Mouse (Mus musculus): ENCODE results near the gene Slc22a6. TPM values are rescaled to one million over a fixed set of nuclear protein-coding genes. Genes with fewer than 3 reads are reported as not detected.

Gene Slc22a6
- polyA plus RNA-seq, 1 experiment from 2014 or later: 0.16 TPM

- H3K27ac ChIP-seq: no peak overlapping the region
- H3K4me1 ChIP-seq (replicated peaks): peaks cover 9% of the 10 kb centered on the region
- no peak for DNase-seq (ENCODE audit: low spot score)
- H3K9me3 ChIP-seq: no peaks in the 10 kb centered on the region
- WGBS: 62% methylated on average over 4 of the region's 4 CpGs
- no peaks in the 10 kb centered on the region for H3K36me3 ChIP-seq
- H3K27me3 ChIP-seq (ENCODE audit: insufficient read depth, poor library complexity, severe bottlenecking): no peaks in the 10 kb centered on the region
- no peak overlapping the region for H3K4me3 ChIP-seq
Measured at GRCm38 (mm10) chr19:8616314-8616713, 1.5 kb upstream of the Slc22a6 start.

- Histone ChIP-seq H3K27me3 (ENCODE audit: insufficient read depth, poor library complexity, severe bottlenecking) (no peaks in the 10 kb centered on the region), H3K27ac (no peak overlapping the region), H3K4me1 (replicated peaks) (peaks cover 9% of the 10 kb centered on the region), H3K4me3 (no peak overlapping the region), H3K9me3 (no peaks in the 10 kb centered on the region), H3K36me3 (no peaks in the 10 kb centered on the region)
- 92% methylated on average over 7 of the region's 7 CpGs for WGBS
- DNase-seq (ENCODE audit: low spot score): no peak
Measured at GRCm38 (mm10) chr19:8621098-8621497, 3.3 kb downstream of the Slc22a6 start.

GRCm38 (mm10) chr19:8630249-8630648 is 12.4 kb downstream of the Slc22a6 start:
- Histone ChIP-seq H3K27me3 (ENCODE audit: insufficient read depth, poor library complexity, severe bottlenecking) (no peaks in the 10 kb centered on the region), H3K9me3 (no peaks in the 10 kb centered on the region; the same call in 1 of the 2 replicates), H3K27ac (no peak overlapping the region), H3K4me3 (no peak overlapping the region), H3K36me3 (no peaks in the 10 kb centered on the region), H3K4me1 (replicated peaks) (no peaks in the 10 kb centered on the region)
- 74% methylated on average over 2 of the region's 2 CpGs for WGBS
- DNase-seq (ENCODE audit: low spot score): peak; percentile 16

- H3K27ac ChIP-seq: no peak overlapping the region
- H3K36me3 ChIP-seq: no peaks in the 10 kb centered on the region
- no peak for DNase-seq (ENCODE audit: low spot score)
- no peaks in the 10 kb centered on the region; the same call in 1 of the 2 replicates for H3K9me3 ChIP-seq
- H3K4me1 ChIP-seq (replicated peaks): no peaks in the 10 kb centered on the region
- H3K27me3 ChIP-seq (ENCODE audit: insufficient read depth, poor library complexity, severe bottlenecking): no peaks in the 10 kb centered on the region
- 85% methylated on average over 6 of the region's 6 CpGs for WGBS
- no peak overlapping the region for H3K4me3 ChIP-seq
Measured at GRCm38 (mm10) chr19:8630826-8631225, 13.0 kb downstream of the Slc22a6 start.

DNA sequence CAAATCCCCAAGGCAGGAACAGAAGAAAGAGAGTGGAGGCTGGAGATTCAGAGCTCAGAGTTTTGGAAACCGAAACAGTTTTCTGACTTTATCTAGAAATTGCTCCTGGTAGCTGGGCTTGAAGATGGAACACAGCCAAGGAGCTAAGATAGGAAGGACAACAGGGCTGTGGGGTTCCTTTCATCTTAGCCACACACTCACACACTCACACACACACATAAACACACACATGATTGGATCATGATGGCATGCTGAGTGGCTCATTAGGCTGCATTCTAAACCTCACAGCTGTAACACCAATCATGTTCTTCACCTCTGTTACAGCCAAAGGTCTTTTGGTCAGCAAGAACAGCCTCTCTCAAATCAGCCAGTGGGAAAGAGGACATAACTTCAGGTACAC is 14.2 kb downstream of the Slc22a6 start:
- Histone ChIP-seq H3K4me3 (no peak overlapping the region), H3K27me3 (ENCODE audit: insufficient read depth, poor library complexity, severe bottlenecking) (no peaks in the 10 kb centered on the region), H3K4me1 (replicated peaks) (no peaks in the 10 kb centered on the region), H3K9me3 (no peaks in the 10 kb centered on the region; the same call in 1 of the 2 replicates), H3K36me3 (no peaks in the 10 kb centered on the region), H3K27ac (no peak overlapping the region)
- no peak for DNase-seq (ENCODE audit: low spot score)
- WGBS: 80% methylated on average over 1 of the region's 1 CpGs

- H3K36me3 ChIP-seq: no peaks in the 10 kb centered on the region
- no peaks in the 10 kb centered on the region for H3K9me3 ChIP-seq
- no peak for DNase-seq (ENCODE audit: low spot score)
- no peak overlapping the region for H3K27ac ChIP-seq
- no peaks in the 10 kb centered on the region for H3K27me3 ChIP-seq (ENCODE audit: insufficient read depth, poor library complexity, severe bottlenecking)
- WGBS: 71% methylated on average over 5 of the region's 5 CpGs
- no peak overlapping the region for H3K4me3 ChIP-seq
- 0 out of 2 replicates have a peak, but pooled peaks cover 7% of the 10 kb centered on the region for H3K4me1 ChIP-seq (replicated peaks)
Measured at GRCm38 (mm10) chr19:8642086-8642485, 24.2 kb downstream of the Slc22a6 start.

DNA sequence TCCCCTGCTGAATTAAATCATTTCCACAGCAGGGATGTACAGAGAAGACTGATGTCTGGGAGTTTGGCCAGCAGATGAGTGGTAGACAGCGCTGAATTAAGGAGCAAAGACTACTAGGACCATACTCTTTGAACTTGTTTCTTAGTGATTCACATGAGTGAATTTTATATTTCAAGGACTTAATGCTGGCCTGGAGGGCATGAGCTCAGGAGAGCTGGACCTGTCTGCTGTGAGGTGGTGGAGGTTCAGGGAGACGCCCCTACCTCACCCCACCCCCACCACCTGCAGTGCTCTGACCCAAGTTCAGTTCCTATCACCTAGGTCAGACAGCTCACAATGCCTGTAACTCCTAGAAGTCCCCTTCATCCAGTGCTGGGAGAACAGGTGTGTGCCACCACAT is 28.6 kb downstream of the Slc22a6 start:
- Histone ChIP-seq H3K36me3 (no peaks in the 10 kb centered on the region), H3K9me3 (no peaks in the 10 kb centered on the region), H3K4me3 (no peak overlapping the region), H3K27ac (no peak overlapping the region), H3K4me1 (replicated peaks) (0 out of 2 replicates have a peak, but pooled peaks cover 7% of the 10 kb centered on the region), H3K27me3 (ENCODE audit: insufficient read depth, poor library complexity, severe bottlenecking) (no peaks in the 10 kb centered on the region)
- no peak for DNase-seq (ENCODE audit: low spot score)
- 78% methylated on average over 2 of the region's 2 CpGs for WGBS

DNA sequence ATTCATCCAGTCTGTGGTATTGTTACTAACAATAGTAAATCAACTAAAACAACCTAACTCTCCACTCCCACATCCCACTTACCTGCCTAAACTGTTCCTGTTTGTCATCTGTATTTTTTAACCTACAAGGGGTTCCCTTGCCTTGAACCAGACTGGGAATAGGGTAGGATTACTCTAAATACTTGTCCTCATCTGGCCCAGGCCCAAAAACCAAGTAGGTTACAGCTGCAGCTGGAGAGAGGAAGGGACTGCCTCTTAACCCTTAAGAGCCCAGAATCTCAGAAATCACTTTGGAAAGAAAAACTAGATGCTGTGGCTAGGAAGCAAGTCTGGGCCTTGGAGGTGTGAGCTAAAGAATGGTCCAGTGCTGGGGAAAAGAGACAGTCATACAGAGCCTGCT is 38.0 kb downstream of the Slc22a6 start:
- Histone ChIP-seq H3K27me3 (ENCODE audit: insufficient read depth, poor library complexity, severe bottlenecking) (peaks cover 4% of the 10 kb centered on the region), H3K4me3 (no peak overlapping the region), H3K27ac (no peak overlapping the region), H3K9me3 (no peaks in the 10 kb centered on the region), H3K36me3 (no peaks in the 10 kb centered on the region), H3K4me1 (replicated peaks) (peaks cover 4% of the 10 kb centered on the region; the same call in 1 of the 2 replicates)
- DNase-seq (ENCODE audit: low spot score): no peak

DNA sequence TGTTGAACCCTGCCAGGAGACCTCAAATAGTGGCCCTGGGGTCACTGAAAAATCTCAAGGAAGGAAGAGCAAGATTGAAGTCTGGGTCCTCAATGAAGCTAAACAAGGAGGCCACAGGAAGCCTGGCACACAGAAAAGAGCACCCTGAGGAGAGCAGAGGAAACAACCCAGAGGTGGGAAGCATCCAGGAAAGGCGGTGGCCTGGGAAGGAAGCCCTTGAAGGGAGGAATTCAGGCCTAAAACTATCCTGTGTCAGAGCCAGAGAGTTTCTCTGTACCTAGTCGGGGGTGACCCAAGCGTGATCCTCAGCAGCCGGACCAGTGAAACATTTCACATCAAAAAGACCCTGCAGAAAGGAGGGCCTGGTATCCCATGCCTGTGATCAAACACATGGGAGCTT is 38.5 kb downstream of the Slc22a6 start:
- H3K27me3 ChIP-seq (ENCODE audit: insufficient read depth, poor library complexity, severe bottlenecking): peaks cover 9% of the 10 kb centered on the region
- H3K36me3 ChIP-seq: no peaks in the 10 kb centered on the region
- 68% methylated on average over 4 of the region's 4 CpGs for WGBS
- no peak overlapping the region for H3K4me3 ChIP-seq
- H3K27ac ChIP-seq: no peak overlapping the region
- no peak for DNase-seq (ENCODE audit: low spot score)
- H3K4me1 ChIP-seq (replicated peaks): peaks cover 4% of the 10 kb centered on the region; the same call in 1 of the 2 replicates
- no peaks in the 10 kb centered on the region for H3K9me3 ChIP-seq

GRCm38 (mm10) chr19:8661821-8662307 is 44.0 kb downstream of the Slc22a6 start:
- Histone ChIP-seq H3K9me3 (no peaks in the 10 kb centered on the region), H3K27ac (peak overlapping the region; percentile 83), H3K36me3 (no peaks in the 10 kb centered on the region), H3K4me3 (peak overlapping the region; percentile 58), H3K4me1 (replicated peaks) (peaks cover 38% of the 10 kb centered on the region), H3K27me3 (ENCODE audit: insufficient read depth, poor library complexity, severe bottlenecking) (peaks cover 38% of the 10 kb centered on the region)
- peak; percentile 60 for DNase-seq (ENCODE audit: low spot score)
- WGBS: under 1% methylated on average over 35 of the region's 35 CpGs

GRCm38 (mm10) chr19:8662337-8662736 is 44.5 kb downstream of the Slc22a6 start:
- peak overlapping the region; percentile 58 for H3K4me3 ChIP-seq
- DNase-seq (ENCODE audit: low spot score): peak; percentile 77
- peak overlapping the region; percentile 83 for H3K27ac ChIP-seq
- no peaks in the 10 kb centered on the region for H3K36me3 ChIP-seq
- WGBS: 1% methylated on average over 11 of the region's 11 CpGs
- H3K4me1 ChIP-seq (replicated peaks): peaks cover 38% of the 10 kb centered on the region
- H3K9me3 ChIP-seq: no peaks in the 10 kb centered on the region
- peaks cover 38% of the 10 kb centered on the region for H3K27me3 ChIP-seq (ENCODE audit: insufficient read depth, poor library complexity, severe bottlenecking)

- no peak within 1 kb of the TSS for H3K27ac ChIP-seq
- no peaks in the 10 kb centered on the region for H3K9me3 ChIP-seq
- no peak for DNase-seq (ENCODE audit: low spot score)
- peaks cover 37% of the 10 kb centered on the region for H3K4me1 ChIP-seq (replicated peaks)
- H3K4me3 ChIP-seq: peak within 1 kb of the TSS; percentile 58; the same call in 1 of the 2 replicates
- no peaks in the 10 kb centered on the region for H3K36me3 ChIP-seq
- 79% methylated on average over 9 of the region's 9 CpGs for WGBS
- peaks cover 38% of the 10 kb centered on the region for H3K27me3 ChIP-seq (ENCODE audit: insufficient read depth, poor library complexity, severe bottlenecking)
Measured at GRCm38 (mm10) chr19:8663360-8663839, 45.6 kb downstream of the Slc22a6 start, which contains the start of gene Chrm1. Gene Chrm1, plus strand, starts transcription at chr19:8663789.

- Histone ChIP-seq H3K4me3 (no peak overlapping the region), H3K27ac (no peak overlapping the region), H3K36me3 (no peaks in the 10 kb centered on the region), H3K9me3 (no peaks in the 10 kb centered on the region), H3K4me1 (replicated peaks) (peaks cover 34% of the 10 kb centered on the region), H3K27me3 (ENCODE audit: insufficient read depth, poor library complexity, severe bottlenecking) (peaks cover 38% of the 10 kb centered on the region)
- 48% methylated on average over 10 of the region's 10 CpGs for WGBS
- DNase-seq (ENCODE audit: low spot score): no peak
Measured at GRCm38 (mm10) chr19:8663911-8664421, 46.1 kb downstream of the Slc22a6 start.
